Mouse (Mus musculus): ENCODE data around the gene Slc25a18.

- TF ChIP-seq CTCF (IDR thresholded peaks at IDR 0.05; ENCODE audit: borderline replicate concordance, insufficient read depth, low read depth, low read length) (no peak), POLR2A (IDR thresholded peaks at IDR 0.05; ENCODE audit: borderline replicate concordance, insufficient read depth, low read length) (peak; percentile 81)
Measured at GRCm38 (mm10) chr6:120835474-120836374, 62.3 kb downstream of the Slc25a18 start, which contains the start of gene Bcl2l13.

Measured in cerebellum, adult 2 months (tissue).